Mouse (Mus musculus) hindbrain, embryonic 10.5 days (tissue): Measurements from ENCODE around the gene Cutal. TPM values are rescaled to one million over a fixed set of nuclear protein-coding genes. Genes with fewer than 3 reads are reported as not detected.
A peak's percentile ranks its signal among the peaks of the same experiment; 100 is the strongest.

Experiments
- DNase-seq: peaks from one replicate; pipeline ENCODE4 v3.0.0-alpha.2; 2017; ENCODE audit warnings: low spot score
- H3K27ac ChIP-seq: fragments of 300-500 bp; sonication (generic); 2 replicates; pipeline ENCODE4 v1.5.1; 2016; ENCODE audit warnings: mild to moderate bottlenecking, moderate library complexity
- H3K27me3 ChIP-seq: fragments of 300-500 bp; sonication (generic); 2 replicates; pipeline ENCODE4 v1.6.1; 2016; ENCODE audit warnings: mild to moderate bottlenecking; ENCODE audit not compliant: poor library complexity, insufficient read depth, severe bottlenecking
- H3K36me3 ChIP-seq: fragments of 300-500 bp; sonication (generic); 2 replicates; pipeline ENCODE4 v1.6.1; 2016; ENCODE audit warnings: mild to moderate bottlenecking, moderate library complexity
- H3K4me1 ChIP-seq: fragments of 300-500 bp; sonication (generic); replicated peaks from 2 replicates; pipeline ENCODE4 v1.6.1; 2016; ENCODE audit warnings: mild to moderate bottlenecking
- H3K4me3 ChIP-seq: fragments of 300-500 bp; sonication (generic); 2 replicates; pipeline ENCODE4 v1.5.1; 2016; ENCODE audit warnings: mild to moderate bottlenecking, moderate library complexity
- H3K9me3 ChIP-seq: fragments of 300-500 bp; sonication (generic); 2 replicates; pipeline ENCODE4 v1.6.1; 2016; ENCODE audit warnings: mild to moderate bottlenecking, moderate library complexity
- WGBS: fragments of 180-500 bp; shearing (Covaris S2); methylation state at CpG from one replicate; pipeline ENCODE4 v1.1.7; 2016; 5-methylcytosine and 5-hydroxymethylcytosine counted together
- polyA plus RNA-seq: library from polyadenylated mRNA; unstranded; fragments of >200 nt; fragmentation: Nextera tagmentation; extraction: Ambion mirVana; gene quantifications from 2 replicates; pipeline ENCODE4 v1.2.1, GENCODE M21; 2016

Cutal gene
- polyA plus RNA-seq, 1 experiment from 2014 or later, result not detected

- Histone ChIP-seq H3K27ac (0 out of 2 replicates have a peak overlapping the region, but pooled peaks have one; percentile 23), H3K27me3 (peaks cover 11% of the 10 kb centered on the region; the same call in 1 of the 2 replicates), H3K36me3 (no peaks in the 10 kb centered on the region), H3K9me3 (no peaks in the 10 kb centered on the region), H3K4me3 (no peak overlapping the region), H3K4me1 (peaks cover 16% of the 10 kb centered on the region)
- WGBS, result 77% methylated on average over 11 of the region's 11 CpGs
- DNase-seq, result no peak
These were observed 67.0 kb downstream of the Cutal start for GRCm38 (mm10) chr2:34941061-34941675.

Other genes with a start within 250 kb of the Cutal start
- gene Gapvd1, start 119.2 kb upstream of the Cutal start, polyA plus RNA-seq, result 90.4 and 94.0 TPM in 2 replicates
- gene Hspa5, start 102.4 kb upstream of the Cutal start, polyA plus RNA-seq, result 614 and 918 TPM in 2 replicates
- 31.5 and 43.0 TPM in 2 replicates for gene Rabepk, start 74.5 kb upstream of the Cutal start, polyA plus RNA-seq
- gene Fbxw2, start 48.1 kb upstream of the Cutal start, polyA plus RNA-seq, result 65.6 and 73.6 TPM in 2 replicates
- not detected in 2 replicates for gene Gm34653, start 41.4 kb upstream of the Cutal start, polyA plus RNA-seq
- gene Psmd5, start 572 bp downstream of the Cutal start, polyA plus RNA-seq, result 114 and 136 TPM in 2 replicates
- 1.9 and 2.1 TPM in 2 replicates for gene Phf19, start 39.6 kb downstream of the Cutal start, polyA plus RNA-seq
- gene Traf1, start 87.4 kb downstream of the Cutal start, polyA plus RNA-seq, result 0.27 and 0.67 TPM in 2 replicates
- 0.44 TPM in 1 of 2 replicates, not detected in the other for gene Hc, start 187.0 kb downstream of the Cutal start, polyA plus RNA-seq
- 0.12 TPM in 1 of 2 replicates, not detected in the other for gene AI182371, start 227.1 kb downstream of the Cutal start, polyA plus RNA-seq
- 21.1 and 28.7 TPM in 2 replicates for gene Cntrl, start 235.1 kb downstream of the Cutal start, polyA plus RNA-seq